Mouse (Mus musculus): ENCODE data around the gene 1700086D15Rik. TPM values are rescaled to one million over a fixed set of nuclear protein-coding genes. Genes with fewer than 3 reads are reported as not detected.
A peak's percentile ranks its signal among the peaks of the same experiment; 100 is the strongest.

Gene 1700086D15Rik
- polyA plus RNA-seq, 1 experiment from 2014 or later = not detected

DNA sequence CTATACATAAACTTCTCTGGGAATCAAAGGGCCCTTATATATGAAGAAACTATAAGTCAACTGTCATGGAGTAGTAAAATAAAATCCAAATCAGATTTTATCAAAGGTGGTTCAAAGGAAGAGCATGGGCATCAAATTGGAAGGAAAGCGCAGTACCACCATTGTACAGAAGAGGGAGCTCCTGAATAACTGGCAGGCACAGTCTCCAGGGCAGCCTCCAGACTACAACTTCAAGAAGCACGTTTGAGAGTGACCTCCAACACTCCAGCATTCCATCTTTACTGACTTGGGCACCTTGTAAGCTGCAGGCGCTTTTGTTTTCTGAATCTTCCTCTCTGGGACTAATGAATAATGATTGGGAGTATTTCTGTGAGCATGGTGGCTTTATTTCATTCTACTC, 37.6 kb upstream of the 1700086D15Rik start:
- 1% methylated on average over 3 of the region's 3 CpGs for WGBS (ENCODE audit: insufficient replicate concordance)
- ATAC-seq = no peak
- DNase-seq = peak; percentile 60
- Histone ChIP-seq H3K4me3 (ENCODE audit: low read depth, low read length) (no peak overlapping the region), H3K9me3 (ENCODE audit: low read length) (no peaks in the 10 kb centered on the region), H3K27me3 (ENCODE audit: insufficient read depth, low read length) (no peaks in the 10 kb centered on the region), H3K4me1 (ENCODE audit: insufficient read depth) (no peaks in the 10 kb centered on the region), H3K27ac (ENCODE audit: low read depth) (no peak overlapping the region), H3K4me2 (ENCODE audit: low read depth, low read length) (no peak overlapping the region), H3K9ac (replicated peaks) (no peak overlapping the region), H3K36me3 (replicated peaks; ENCODE audit: insufficient read depth, low read length) (no peaks in the 10 kb centered on the region)
- TF ChIP-seq EP300 (IDR thresholded peaks at IDR 0.05; ENCODE audit: low read depth) = no peak
- TF ChIP-seq CTCF (IDR thresholded peaks at IDR 0.05; ENCODE audit: low read depth) = peak; percentile 80

DNA sequence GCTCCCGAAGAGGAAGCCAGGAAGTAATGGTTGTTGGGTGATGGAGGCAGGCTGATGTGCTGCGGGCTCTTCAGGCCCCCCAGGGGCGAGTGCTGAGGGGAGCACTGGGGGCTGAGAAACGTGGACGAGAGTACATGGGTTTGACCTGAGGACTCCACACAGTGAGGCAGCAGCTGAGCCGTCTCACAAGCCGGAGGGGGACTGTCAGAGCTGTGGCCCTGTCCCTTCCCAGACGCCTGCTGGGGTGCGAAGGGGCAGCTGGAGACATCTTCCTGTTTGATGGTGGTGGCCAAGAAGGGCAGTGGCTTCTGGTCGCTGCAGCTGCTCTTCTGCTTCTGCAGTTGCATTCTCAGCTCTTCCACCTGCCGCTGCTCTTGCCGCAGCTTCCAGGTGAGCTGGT, 27.3 kb upstream of the 1700086D15Rik start:
- TF ChIP-seq CTCF (IDR thresholded peaks at IDR 0.05; ENCODE audit: low read depth) = no peak
- TF ChIP-seq EP300 (IDR thresholded peaks at IDR 0.05; ENCODE audit: low read depth) = no peak
- Histone ChIP-seq H3K9me3 (ENCODE audit: low read length) (no peaks in the 10 kb centered on the region), H3K4me1 (ENCODE audit: insufficient read depth) (no peaks in the 10 kb centered on the region), H3K4me3 (ENCODE audit: low read depth, low read length) (no peak overlapping the region), H3K27ac (ENCODE audit: low read depth) (no peak overlapping the region), H3K36me3 (replicated peaks; ENCODE audit: insufficient read depth, low read length) (no peaks in the 10 kb centered on the region), H3K27me3 (ENCODE audit: insufficient read depth, low read length) (no peaks in the 10 kb centered on the region), H3K4me2 (ENCODE audit: low read depth, low read length) (no peak overlapping the region), H3K9ac (replicated peaks) (no peak overlapping the region)
- no peak for ATAC-seq
- DNase-seq = no peak
- 75% methylated on average over 12 of the region's 12 CpGs for WGBS (ENCODE audit: insufficient replicate concordance)

DNA sequence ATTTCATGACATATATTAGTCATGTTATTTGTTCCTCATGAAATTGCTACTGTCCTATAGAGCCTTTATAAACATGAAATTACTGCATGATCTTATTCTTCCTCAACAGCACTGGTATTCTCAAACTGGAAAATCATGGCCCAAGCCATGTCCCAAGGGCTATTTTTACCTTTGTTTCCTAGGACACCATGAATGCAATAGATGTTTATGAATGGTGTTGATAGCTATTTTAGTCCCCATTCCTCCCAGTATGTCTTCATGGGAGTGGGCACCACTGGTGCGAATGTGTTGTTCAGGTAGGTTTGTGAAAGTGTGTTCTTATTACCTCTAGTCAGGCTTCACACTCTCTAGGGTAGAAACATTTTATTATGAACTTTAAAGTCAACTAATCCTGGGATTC, 25.4 kb upstream of the 1700086D15Rik start:
- TF ChIP-seq CTCF (IDR thresholded peaks at IDR 0.05; ENCODE audit: low read depth) (no peak), EP300 (IDR thresholded peaks at IDR 0.05; ENCODE audit: low read depth) (no peak)
- ATAC-seq = no peak
- no peaks in the 10 kb centered on the region for H3K27me3 ChIP-seq (ENCODE audit: insufficient read depth, low read length)

DNA sequence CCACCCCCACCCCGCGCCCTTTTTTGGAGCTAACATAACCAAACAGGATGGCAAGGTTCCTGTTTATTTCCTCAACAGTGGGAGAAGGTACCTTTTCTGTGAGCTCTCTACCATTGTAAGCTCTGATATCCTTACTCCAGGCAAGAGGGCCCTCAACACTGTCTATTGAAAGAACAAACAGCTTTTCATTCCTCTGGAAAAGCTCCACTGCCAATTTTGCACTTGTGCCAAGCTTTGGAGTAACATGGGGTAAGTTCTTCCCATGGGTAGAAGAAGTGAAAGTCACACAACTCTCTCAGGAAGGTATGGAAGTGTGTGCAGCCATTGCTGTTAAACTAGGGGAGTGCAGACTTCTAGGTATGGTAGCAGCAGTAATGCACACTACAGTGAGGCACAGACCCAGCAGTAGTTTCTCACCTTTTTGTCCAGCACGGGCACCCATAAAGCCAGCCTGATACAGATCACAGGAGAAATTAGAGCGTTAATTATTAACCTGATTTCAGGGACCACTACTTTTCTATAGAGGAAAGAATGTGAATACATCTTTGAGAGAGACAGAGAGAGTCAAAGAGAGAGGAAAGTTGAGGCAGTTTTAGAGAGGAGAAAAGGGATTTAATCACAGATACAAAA, 10.5 kb upstream of the 1700086D15Rik start:
- no peak overlapping the region for H3K9ac ChIP-seq (replicated peaks)
- H3K27ac ChIP-seq (ENCODE audit: low read depth) = no peak overlapping the region
- no peak overlapping the region for H3K4me3 ChIP-seq (ENCODE audit: low read depth, low read length)
- H3K4me1 ChIP-seq (ENCODE audit: insufficient read depth) = no peaks in the 10 kb centered on the region
- ATAC-seq (no peak), DNase-seq (no peak)
- H3K27me3 ChIP-seq (ENCODE audit: insufficient read depth, low read length) = no peaks in the 10 kb centered on the region
- H3K4me2 ChIP-seq (ENCODE audit: low read depth, low read length) = no peak overlapping the region
- H3K36me3 ChIP-seq (replicated peaks; ENCODE audit: insufficient read depth, low read length) = no peaks in the 10 kb centered on the region
- no peaks in the 10 kb centered on the region for H3K9me3 ChIP-seq (ENCODE audit: low read length)
- 70% methylated on average over 4 of the region's 4 CpGs for WGBS (ENCODE audit: insufficient replicate concordance)
- TF ChIP-seq EP300 (IDR thresholded peaks at IDR 0.05; ENCODE audit: low read depth) (no peak), CTCF (IDR thresholded peaks at IDR 0.05; ENCODE audit: low read depth) (no peak)

More for the DNA sequence above, 25.4 kb upstream of the 1700086D15Rik start:
- H3K4me2 ChIP-seq (ENCODE audit: low read depth, low read length) = no peak overlapping the region
- H3K36me3 ChIP-seq (replicated peaks; ENCODE audit: insufficient read depth, low read length) = no peaks in the 10 kb centered on the region
- no peaks in the 10 kb centered on the region for H3K4me1 ChIP-seq (ENCODE audit: insufficient read depth)
- 69% methylated on average over 1 of the region's 1 CpGs for whole genome bisulfite sequencing (ENCODE audit: insufficient replicate concordance)
- no peaks in the 10 kb centered on the region for H3K9me3 ChIP-seq (ENCODE audit: low read length)
- no peak for DNase-seq
- no peak overlapping the region for H3K9ac ChIP-seq (replicated peaks)
- no peak overlapping the region for H3K4me3 ChIP-seq (ENCODE audit: low read depth, low read length)
- no peak overlapping the region for H3K27ac ChIP-seq (ENCODE audit: low read depth)

DNA sequence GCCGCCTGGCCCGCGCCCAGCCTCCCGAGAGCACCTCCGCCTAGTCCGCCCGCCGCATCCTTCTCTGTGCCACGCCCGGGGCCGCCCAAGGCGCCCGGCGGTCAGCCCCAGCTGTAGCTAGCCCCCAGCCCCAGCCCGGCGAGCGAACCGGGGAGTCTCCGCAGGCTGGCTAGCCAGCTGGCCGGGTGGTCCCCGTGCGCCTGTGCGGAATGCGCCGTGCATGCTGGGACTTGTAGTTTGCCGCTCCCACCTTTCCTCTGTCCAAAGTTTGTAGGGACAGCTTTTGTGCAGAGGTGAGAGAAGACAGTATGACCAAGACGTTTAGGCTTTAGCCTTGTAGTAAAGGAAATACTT, 3.1 kb upstream of the 1700086D15Rik start, which contains the start of gene Arhgap44:
Gene Arhgap44 (minus strand): TSS at position 195 of the 354 bp plus-strand sequence.
- Histone ChIP-seq H3K9ac (replicated peaks) (peak within 1 kb of the TSS; percentile 49; the same call in 1 of the 2 replicates), H3K4me1 (ENCODE audit: insufficient read depth) (0 out of 2 replicates have a peak, but pooled peaks cover 8% of the 10 kb centered on the region), H3K4me2 (ENCODE audit: low read depth, low read length) (peak within 1 kb of the TSS; percentile 72), H3K27me3 (ENCODE audit: insufficient read depth, low read length) (peaks cover 13% of the 10 kb centered on the region), H3K27ac (ENCODE audit: low read depth) (no peak within 1 kb of the TSS), H3K9me3 (ENCODE audit: low read length) (no peaks in the 10 kb centered on the region), H3K4me3 (ENCODE audit: low read depth, low read length) (peak within 1 kb of the TSS; percentile 58), H3K36me3 (replicated peaks; ENCODE audit: insufficient read depth, low read length) (no peaks in the 10 kb centered on the region)
- no peak for TF ChIP-seq EP300 (IDR thresholded peaks at IDR 0.05; ENCODE audit: low read depth)
- no peak for TF ChIP-seq CTCF (IDR thresholded peaks at IDR 0.05; ENCODE audit: low read depth)
- DNase-seq (peak; percentile 65), ATAC-seq (peak; percentile 77)
- under 1% methylated on average over 27 of the region's 27 CpGs for whole genome bisulfite sequencing (ENCODE audit: insufficient replicate concordance)

DNA sequence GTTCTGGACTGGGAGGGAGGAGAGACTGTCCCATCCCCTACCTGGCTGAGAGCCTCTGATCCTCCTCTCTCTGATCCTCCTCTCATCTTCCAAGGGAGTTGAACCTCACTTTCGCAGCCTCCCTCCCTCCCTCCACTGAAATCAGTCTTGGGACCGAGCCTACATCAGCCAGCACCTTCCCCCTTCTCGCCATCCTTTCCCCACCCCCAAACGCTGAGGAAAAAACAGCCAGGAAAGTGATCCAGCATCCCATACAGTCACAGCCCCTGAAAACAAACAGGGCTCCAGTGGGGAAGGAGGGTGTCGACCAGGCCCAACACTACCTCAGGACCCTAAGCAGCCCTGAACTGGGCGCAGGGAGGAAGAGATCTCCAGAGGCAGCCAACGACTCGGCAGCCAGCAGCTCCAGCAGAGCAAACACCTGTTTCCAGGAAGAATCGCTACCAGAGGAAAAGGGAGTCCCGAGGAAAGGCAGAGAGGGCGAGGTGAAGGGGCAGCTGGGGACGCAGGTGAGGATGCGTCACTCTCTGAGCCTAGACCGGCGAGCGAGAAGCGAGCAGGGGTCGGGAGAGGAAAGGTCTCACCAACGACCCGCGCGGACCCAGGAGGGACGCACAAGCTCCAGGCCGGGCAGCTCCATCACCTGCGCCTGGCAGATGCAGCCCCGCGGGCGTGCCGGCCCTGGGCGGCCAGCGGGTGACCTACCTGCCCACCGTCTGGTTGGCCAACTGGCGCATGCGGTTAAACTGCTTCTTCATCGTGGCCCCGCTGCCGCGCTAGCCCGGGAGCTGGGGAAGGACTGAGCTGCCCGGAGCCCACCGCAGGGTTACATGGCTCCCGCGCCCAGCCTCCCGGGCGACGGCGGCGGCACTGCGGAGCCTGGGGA, 2.4 kb upstream of the 1700086D15Rik start:
- Histone ChIP-seq H3K4me1 (ENCODE audit: insufficient read depth) (0 out of 2 replicates have a peak, but pooled peaks cover 8% of the 10 kb centered on the region), H3K9me3 (ENCODE audit: low read length) (no peaks in the 10 kb centered on the region), H3K4me3 (ENCODE audit: low read depth, low read length) (peak overlapping the region; percentile 58), H3K27ac (ENCODE audit: low read depth) (no peak overlapping the region), H3K36me3 (replicated peaks; ENCODE audit: insufficient read depth, low read length) (no peaks in the 10 kb centered on the region), H3K4me2 (ENCODE audit: low read depth, low read length) (peak overlapping the region; percentile 72), H3K27me3 (ENCODE audit: insufficient read depth, low read length) (peaks cover 13% of the 10 kb centered on the region), H3K9ac (replicated peaks) (peak overlapping the region; percentile 49; the same call in 1 of the 2 replicates)
- peak; percentile 47 for ATAC-seq
- 2% methylated on average over 49 of the region's 49 CpGs for WGBS (ENCODE audit: insufficient replicate concordance)
- TF ChIP-seq CTCF (IDR thresholded peaks at IDR 0.05; ENCODE audit: low read depth) = no peak
- no peak for TF ChIP-seq EP300 (IDR thresholded peaks at IDR 0.05; ENCODE audit: low read depth)
- DNase-seq = peak; percentile 28

Data from liver, postnatal 0 days (tissue).